Mouse (Mus musculus) kidney, adult 9 months (tissue): ENCODE results near the gene Vps72.
"Not testable (repeated sequence)": the region's sequence is repeated elsewhere in the genome, so short reads cannot be mapped to it uniquely, and the experiment has no call there.

Experiments used
- DNase-seq: peaks from one replicate; pipeline ENCODE4 v3.0.0; 2022

Gene Vps72

GRCm38 (mm10) chr3:95110911-95111726 is at the start of gene Vps72:
Vps72 (plus strand) TSS chr3:95111022.
- peak; percentile 93 for DNase-seq

DNA sequence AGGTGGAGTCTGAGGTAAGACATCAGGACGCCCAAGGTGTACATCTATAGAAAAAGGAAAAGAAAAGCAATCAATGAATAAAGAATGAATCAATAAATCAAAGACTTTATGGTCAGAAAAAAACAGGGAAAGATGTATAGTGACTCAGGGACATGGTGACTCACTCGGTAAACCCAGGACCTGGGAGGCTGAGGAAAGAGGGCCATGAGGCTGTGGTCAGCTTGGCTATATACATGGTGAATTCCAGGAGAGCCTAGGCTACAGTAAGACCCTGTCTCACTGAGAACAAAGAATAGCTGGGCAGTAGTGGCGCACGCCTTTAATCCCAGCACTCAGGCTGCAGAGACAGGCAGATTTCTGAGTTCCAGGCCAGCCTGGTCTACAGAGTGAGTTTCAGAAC is 47.1 kb upstream of the Vps72 start:
- no peak for DNase-seq

GRCm38 (mm10) chr3:95065553-95065952 is 45.3 kb upstream of the Vps72 start:
- DNase-seq, result no peak

GRCm38 (mm10) chr3:95066095-95066494 is 44.7 kb upstream of the Vps72 start:
- DNase-seq, result no peak

DNA sequence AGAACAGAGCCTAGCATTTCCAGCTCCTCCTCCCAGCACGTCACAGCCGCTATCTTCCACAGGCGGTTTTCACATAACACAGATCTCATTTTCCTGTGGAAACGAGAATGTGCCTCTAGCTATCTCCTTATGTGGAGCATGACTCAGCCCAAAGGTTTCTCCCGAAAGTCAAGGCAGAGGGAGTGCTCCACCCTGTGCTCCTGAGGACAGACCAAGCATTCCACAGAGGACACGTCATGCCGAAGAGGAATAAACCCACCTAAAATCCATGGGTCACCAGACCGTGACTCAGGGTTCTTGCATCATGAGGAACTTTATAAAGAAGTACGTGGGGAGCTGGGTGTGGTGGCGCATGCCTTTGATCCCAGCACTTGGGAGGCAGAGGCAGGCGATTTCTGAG is 44.3 kb upstream of the Vps72 start:
- DNase-seq, result no peak

GRCm38 (mm10) chr3:95071606-95072005 is 39.2 kb upstream of the Vps72 start:
- no peak for DNase-seq

DNA sequence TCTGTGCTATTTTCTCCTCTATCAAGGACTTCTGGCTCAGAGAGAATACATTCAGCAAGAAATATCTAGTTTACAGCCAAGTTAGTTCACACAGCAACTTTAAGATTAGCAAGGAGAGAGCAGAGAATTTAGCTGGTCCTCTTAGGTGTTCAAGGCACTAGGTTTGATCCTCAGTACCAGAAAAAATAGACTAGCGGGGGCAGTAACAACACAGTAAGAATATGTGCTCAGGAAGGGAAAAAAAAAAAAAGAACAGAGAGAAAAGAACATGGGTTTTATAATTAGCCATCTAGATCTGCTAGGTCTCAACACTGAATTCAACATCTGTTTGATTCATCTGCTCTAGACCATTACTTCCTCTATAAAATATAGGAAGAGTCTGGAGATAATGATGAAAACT is 22.8 kb upstream of the Vps72 start:
- DNase-seq, result no peak

DNA sequence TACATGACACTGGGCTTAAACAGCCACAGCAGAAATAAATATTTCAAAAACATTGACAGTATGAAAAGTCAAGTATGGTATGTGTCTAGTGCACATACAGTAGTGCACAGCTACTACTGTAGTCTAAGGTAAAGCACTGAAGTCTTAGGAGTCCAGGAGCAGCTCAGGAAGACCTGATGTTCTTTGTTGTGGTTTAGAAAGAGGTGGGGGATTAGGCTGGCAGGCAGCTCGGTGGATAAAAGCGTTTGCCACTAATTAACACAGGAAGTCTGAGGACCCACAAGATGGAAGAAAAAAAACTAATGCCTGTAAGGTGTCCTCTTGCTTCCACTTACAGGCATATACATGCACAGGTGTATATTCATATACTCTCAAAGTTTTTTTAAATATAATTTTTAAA is 10.0 kb upstream of the Vps72 start:
- DNase-seq, result no peak

DNA sequence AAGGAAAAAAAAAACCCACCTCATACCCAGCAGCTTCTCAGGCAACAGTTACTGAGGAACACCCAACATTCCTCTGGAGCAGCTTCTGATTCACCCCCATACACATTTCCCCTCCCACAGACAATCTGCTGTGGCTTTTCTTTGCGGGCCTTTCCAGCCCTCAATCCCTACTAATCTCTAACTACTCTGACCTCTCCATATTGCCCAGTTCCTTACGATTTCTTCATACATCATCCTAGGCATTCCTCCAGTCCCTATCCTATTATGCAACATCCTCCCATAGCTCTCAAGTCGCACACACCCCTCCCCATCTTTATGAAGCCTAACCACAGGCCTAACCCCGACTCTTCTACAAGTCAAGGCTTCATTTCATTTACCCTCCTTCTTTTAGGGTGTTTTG is 5.7 kb upstream of the Vps72 start:
- no peak for DNase-seq

GRCm38 (mm10) chr3:95105586-95106337 is 5.1 kb upstream of the Vps72 start:
- DNase-seq, result no peak

DNA sequence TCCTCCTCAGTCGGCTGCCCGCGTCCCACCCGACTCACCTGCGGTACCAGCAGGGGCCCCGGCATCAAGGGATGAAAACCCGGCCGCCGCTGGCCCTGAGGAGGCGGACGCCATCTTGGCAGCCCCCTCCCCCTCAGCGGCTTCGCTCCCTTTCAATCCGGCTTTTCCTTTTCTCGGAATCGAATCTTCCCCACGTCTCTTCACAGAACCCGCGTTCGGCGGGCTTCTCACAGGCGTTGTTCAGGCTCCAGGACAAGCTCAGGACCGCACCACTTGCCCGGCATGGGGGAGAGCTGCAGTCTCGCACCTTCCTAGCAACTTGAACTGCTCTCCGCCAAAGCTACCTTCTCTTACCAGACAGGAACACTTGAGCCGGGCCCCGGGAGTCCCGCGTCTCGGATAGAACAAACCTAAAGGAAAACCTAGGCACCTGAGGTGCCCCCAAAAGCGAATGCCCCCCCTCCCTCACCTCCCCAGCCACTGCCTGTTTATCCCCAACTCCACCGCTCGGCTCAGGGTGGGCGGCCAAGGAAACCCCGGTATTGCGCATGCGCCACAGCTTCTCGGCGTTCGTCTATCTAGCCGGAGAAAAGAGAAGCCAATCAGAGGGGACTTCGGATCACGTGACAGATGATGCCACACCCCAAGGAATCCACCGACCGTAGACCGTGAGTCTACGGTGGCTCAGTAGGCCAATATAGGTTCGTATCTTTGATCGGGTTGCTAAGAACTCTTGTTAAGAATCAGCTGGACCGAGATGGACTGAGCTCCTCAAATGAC is 4.3 kb upstream of the Vps72 start, which contains the start of gene Pip5k1a:
TSS of gene Pip5k1a (minus strand) at position 593 of the 780 bp plus-strand sequence.
- peak; percentile 98 for DNase-seq

- DNase-seq, result not testable (repeated sequence)
Measured at GRCm38 (mm10) chr3:95107308-95107707, 3.5 kb upstream of the Vps72 start.

DNA sequence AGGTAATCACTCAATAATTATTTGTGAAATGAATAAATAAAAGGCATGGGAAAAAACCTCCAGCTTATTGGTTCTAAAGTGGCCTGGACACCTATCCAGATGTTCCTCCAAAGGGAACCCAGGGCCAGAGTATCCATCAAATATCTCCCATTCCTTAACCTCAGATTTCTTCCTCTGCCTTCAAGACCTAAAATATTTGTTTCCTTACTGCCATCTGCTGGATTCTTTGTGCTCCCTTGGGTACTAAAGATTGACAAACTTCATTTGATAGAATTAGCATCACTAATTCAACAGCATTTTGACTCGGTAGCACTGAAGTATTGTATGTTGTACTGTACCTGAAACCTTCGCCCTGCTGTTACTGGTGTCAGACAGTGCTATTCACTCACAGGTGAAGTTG is 2.9 kb upstream of the Vps72 start:
- DNase-seq, result peak; percentile 43

GRCm38 (mm10) chr3:95112760-95113159 is 1.9 kb downstream of the Vps72 start:
- DNase-seq, result no peak

DNA sequence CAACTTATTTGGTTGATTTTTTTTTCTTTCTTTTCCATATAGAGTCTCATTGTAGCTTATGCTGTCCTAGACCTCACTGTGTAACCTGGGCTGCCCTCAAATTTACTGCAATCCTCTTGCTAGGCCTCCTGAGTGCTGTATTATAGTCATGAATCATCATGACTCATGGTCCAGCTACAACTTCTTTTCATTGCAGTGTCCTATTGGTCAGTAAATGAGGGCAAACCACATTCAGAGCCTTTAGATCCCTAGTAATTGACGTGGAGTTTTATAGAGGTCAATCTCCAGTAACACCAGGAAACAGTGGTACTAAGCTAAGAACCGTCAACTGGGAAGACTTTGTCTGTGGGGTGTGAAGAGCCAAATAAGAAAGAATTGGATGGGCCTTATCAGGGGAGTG is 6.9 kb downstream of the Vps72 start:
- DNase-seq, result no peak

DNA sequence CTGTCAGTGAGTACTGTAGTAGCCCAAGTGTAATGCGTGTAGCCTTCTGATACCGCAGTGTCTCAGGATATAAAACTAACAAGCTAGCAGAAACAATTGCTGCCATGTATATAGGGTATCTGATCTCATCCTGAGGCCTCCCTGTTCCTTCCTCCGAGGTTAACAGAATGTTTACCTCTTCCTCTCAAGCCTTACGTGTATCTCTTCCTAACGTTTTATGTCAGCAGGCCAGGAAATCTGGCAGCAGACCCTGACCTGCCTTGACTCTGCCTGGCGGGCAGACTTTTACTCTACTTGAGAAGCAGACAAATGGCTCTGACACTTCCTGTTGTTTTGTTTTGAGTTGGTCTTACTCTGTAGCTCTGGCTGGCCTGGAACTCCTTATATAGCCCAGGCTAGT is 10.8 kb downstream of the Vps72 start:
- no peak for DNase-seq

- DNase-seq, result no peak
Measured at GRCm38 (mm10) chr3:95124246-95124645, 13.4 kb downstream of the Vps72 start, which contains the start of gene Tmod4. Tmod4 (plus strand) TSS chr3:95124476.

DNA sequence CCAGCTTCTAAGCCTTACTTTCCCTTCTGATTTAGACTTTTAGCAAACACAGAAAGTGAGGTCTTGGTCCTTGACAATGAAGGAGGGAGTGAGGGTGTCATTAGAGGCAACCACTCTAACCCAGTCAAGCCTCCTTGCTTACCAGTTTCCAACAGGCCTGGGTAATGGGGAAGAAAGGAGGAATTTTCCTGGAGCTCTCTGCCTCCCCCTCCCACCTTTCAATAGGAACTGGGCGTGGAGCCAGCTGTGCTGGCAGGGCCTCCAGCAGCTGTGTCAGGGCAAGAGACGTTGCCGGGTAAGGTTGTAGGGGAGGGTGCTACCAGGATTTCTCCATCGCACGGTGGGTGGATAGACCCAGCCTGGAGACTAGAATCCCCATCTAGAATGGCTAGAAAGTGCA is 14.2 kb downstream of the Vps72 start:
- DNase-seq, result no peak

DNA sequence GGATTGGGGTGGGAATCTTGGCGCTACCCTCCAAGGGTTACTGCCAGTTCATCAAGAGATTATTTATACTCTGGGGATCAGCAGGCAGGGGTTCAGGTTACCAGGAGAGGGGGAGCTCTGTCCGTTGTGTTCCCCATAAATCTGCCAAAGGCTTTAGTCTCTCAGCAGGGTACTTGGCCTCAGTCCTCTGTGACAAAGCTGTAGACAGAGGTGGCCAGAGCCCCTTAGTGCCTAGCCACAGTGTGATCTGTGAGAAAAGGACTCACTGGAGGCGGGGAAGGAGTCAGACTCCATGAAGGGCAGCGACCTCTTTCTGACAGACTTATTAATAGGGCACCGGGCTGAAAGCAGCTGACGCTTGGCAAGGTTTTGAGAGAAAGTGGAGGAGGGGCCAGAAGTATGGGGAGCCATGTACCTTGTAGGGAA is 18.4 kb downstream of the Vps72 start:
- peak; percentile 90 for DNase-seq

- peak; percentile 64 for DNase-seq
Measured at GRCm38 (mm10) chr3:95130081-95130480, 19.3 kb downstream of the Vps72 start.

DNA sequence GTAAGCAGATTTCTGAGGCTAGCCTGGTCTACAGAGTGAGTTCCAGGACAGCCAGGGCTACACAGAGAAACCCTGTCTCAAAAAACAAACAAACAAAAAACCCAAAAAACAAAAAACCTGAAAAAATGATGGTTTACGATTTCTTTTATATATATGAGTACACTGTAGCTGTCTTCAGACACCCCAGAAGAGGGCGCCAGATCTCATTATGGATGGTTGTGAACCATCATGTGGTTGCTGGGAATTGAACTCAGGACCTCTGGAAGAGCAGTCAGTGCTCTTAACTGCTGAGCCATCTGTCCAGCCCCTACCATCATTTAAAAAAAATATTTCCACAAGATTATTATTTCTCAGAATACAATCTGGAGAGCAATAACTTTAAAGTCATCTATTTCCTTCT is 21.6 kb downstream of the Vps72 start:
- DNase-seq, result not testable (repeated sequence)

DNA sequence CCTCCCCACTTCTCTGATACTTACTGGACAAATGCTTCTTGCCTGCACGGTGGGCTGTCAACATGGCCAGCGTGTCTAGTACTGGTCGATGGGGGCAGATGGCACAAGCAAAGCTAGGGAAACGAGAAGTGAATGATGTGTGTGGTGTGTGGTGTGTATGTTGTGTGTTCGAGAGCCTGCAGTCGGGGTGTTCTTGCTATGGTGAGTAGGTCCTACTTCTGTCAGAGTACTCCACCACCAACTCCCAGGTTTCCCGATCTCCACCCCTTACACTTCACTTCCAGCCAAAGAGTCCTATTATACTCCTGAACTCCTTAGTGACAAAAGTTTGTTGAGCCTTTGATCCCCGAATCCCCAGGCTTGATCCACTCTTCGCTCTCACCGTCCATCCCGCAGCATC is 22.4 kb downstream of the Vps72 start:
- no peak for DNase-seq

- peak; percentile 98 for DNase-seq
Measured at GRCm38 (mm10) chr3:95133680-95134101, 22.9 kb downstream of the Vps72 start, which contains the start of the genes Scnm1 and Lysmd1. Scnm1 (minus strand) TSS chr3:95134011. Lysmd1 (plus strand) TSS chr3:95134088.
